Mouse (Mus musculus): ENCODE measurements around the gene Sorcs2.
A peak's percentile ranks its signal among the peaks of the same experiment; 100 is the strongest.

The Sorcs2 gene

GRCm38 (mm10) chr5:36069503-36070360, 328.2 kb downstream of the Sorcs2 start:
- no peak for DNase-seq (ENCODE audit: low read depth)

- no peak for DNase-seq (ENCODE audit: low read depth)
These were observed 330.2 kb downstream of the Sorcs2 start for GRCm38 (mm10) chr5:36067651-36068181.

GRCm38 (mm10) chr5:36057804-36058322, 340.1 kb downstream of the Sorcs2 start:
- DNase-seq (ENCODE audit: low read depth): no peak

GRCm38 (mm10) chr5:36056921-36057320, 341.0 kb downstream of the Sorcs2 start:
- DNase-seq (ENCODE audit: low read depth): no peak

- DNase-seq (ENCODE audit: low read depth): no peak
These were observed 342.1 kb downstream of the Sorcs2 start for GRCm38 (mm10) chr5:36055876-36056275.

GRCm38 (mm10) chr5:36054498-36054897, 343.4 kb downstream of the Sorcs2 start:
- DNase-seq (ENCODE audit: low read depth): peak; percentile 27

GRCm38 (mm10) chr5:36043154-36043553, 354.8 kb downstream of the Sorcs2 start:
- no peak for DNase-seq (ENCODE audit: low read depth)

GRCm38 (mm10) chr5:36041756-36042155, 356.2 kb downstream of the Sorcs2 start:
- DNase-seq (ENCODE audit: low read depth): no peak

- DNase-seq (ENCODE audit: low read depth): no peak
These were observed 356.7 kb downstream of the Sorcs2 start for GRCm38 (mm10) chr5:36041236-36041562.

GRCm38 (mm10) chr5:36040398-36041235, 357.3 kb downstream of the Sorcs2 start:
- no peak for DNase-seq (ENCODE audit: low read depth)

- DNase-seq (ENCODE audit: low read depth): no peak
These were observed 358.3 kb downstream of the Sorcs2 start for GRCm38 (mm10) chr5:36039596-36039995.

GRCm38 (mm10) chr5:36033531-36034426, 364.2 kb downstream of the Sorcs2 start:
- DNase-seq (ENCODE audit: low read depth): peak; percentile 83

- DNase-seq (ENCODE audit: low read depth): no peak
These were observed 372.9 kb downstream of the Sorcs2 start for GRCm38 (mm10) chr5:36025076-36025475.

GRCm38 (mm10) chr5:36024003-36024685, 373.8 kb downstream of the Sorcs2 start:
- no peak for DNase-seq (ENCODE audit: low read depth)

GRCm38 (mm10) chr5:36022361-36022760, 375.6 kb downstream of the Sorcs2 start:
- no peak for DNase-seq (ENCODE audit: low read depth)

GRCm38 (mm10) chr5:36021091-36021490, 376.8 kb downstream of the Sorcs2 start:
- no peak for DNase-seq (ENCODE audit: low read depth)

GRCm38 (mm10) chr5:36018366-36018765, 379.6 kb downstream of the Sorcs2 start:
- DNase-seq (ENCODE audit: low read depth): peak; percentile 82

- DNase-seq (ENCODE audit: low read depth): no peak
These were observed 388.5 kb downstream of the Sorcs2 start for GRCm38 (mm10) chr5:36009405-36009804.

- no peak for DNase-seq (ENCODE audit: low read depth)
These were observed 390.3 kb downstream of the Sorcs2 start for GRCm38 (mm10) chr5:36007649-36008048.

- no peak for DNase-seq (ENCODE audit: low read depth)
These were observed 391.4 kb downstream of the Sorcs2 start for GRCm38 (mm10) chr5:36006586-36006985.

GRCm38 (mm10) chr5:36006106-36006505, 391.8 kb downstream of the Sorcs2 start:
- DNase-seq (ENCODE audit: low read depth): peak; percentile 78

Data from naive thymus-derived CD4-positive, alpha-beta T cell, adult 2 months (primary cell).